Mouse (Mus musculus) hindbrain, embryonic 14.5 days (tissue): ENCODE data around the gene Nomo1. TPM values are rescaled to one million over a fixed set of nuclear protein-coding genes. Genes with fewer than 3 reads are reported as not detected.

Source experiments
- ATAC-seq: fragments of 200-750 bp; cut with Nextera tagmentation; 2 replicates; pipeline ENCODE4 v1.8.0; 2017; ENCODE audit warnings: moderate number of reproducible peaks, mild to moderate bottlenecking, moderate TSS enrichment, moderate library complexity; ENCODE audit not compliant: low FRiP score
- DNase-seq: peaks from one replicate; pipeline ENCODE4 v3.0.0-alpha.2; 2015; ENCODE audit warnings: low spot score
- H3K27ac ChIP-seq: fragments of 300-500 bp; sonication (generic); 2 replicates; pipeline ENCODE4 v1.5.1; 2014; ENCODE audit warnings: mild to moderate bottlenecking, moderate library complexity
- H3K27me3 ChIP-seq: fragments of 300-500 bp; sonication (generic); 2 replicates; pipeline ENCODE4 v1.6.1; 2014; ENCODE audit warnings: mild to moderate bottlenecking, low read length, mixed read lengths; ENCODE audit not compliant: control insufficient read depth, insufficient read depth
- H3K36me3 ChIP-seq: fragments of 300-500 bp; sonication (generic); replicated peaks from 2 replicates; pipeline ENCODE4 v1.6.1; 2014; ENCODE audit not compliant: control insufficient read depth, insufficient read depth
- H3K4me1 ChIP-seq: fragments of 300-500 bp; sonication (generic); replicated peaks from 2 replicates; pipeline ENCODE4 v1.6.1; 2014; ENCODE audit warnings: antibody characterized with exemption, low read length, mixed read lengths; ENCODE audit not compliant: control insufficient read depth, insufficient read depth
- H3K4me2 ChIP-seq: fragments of 300-500 bp; sonication (generic); replicated peaks from 2 replicates; pipeline ENCODE4 v1.6.1; 2014; ENCODE audit warnings: mild to moderate bottlenecking, moderate library complexity
- H3K4me3 ChIP-seq: fragments of 300-500 bp; sonication (generic); replicated peaks from 2 replicates; pipeline ENCODE4 v1.5.1; 2014; ENCODE audit warnings: mild to moderate bottlenecking, low read length
- H3K9ac ChIP-seq: fragments of 300-500 bp; sonication (generic); 2 replicates; pipeline ENCODE4 v1.6.1; 2014
- H3K9me3 ChIP-seq: fragments of 300-500 bp; sonication (generic); 2 replicates; pipeline ENCODE4 v1.6.1; 2016; ENCODE audit warnings: low read length; ENCODE audit not compliant: control insufficient read depth
- WGBS: fragments of 180-500 bp; shearing (Covaris S2); extraction: QIAGEN DNeasy Blood & Tissue Kit; methylation state at CpG from one replicate; pipeline ENCODE4 v1.1.7; 2014; 5-methylcytosine and 5-hydroxymethylcytosine counted together
- polyA plus RNA-seq: library from polyadenylated mRNA; unstranded; fragments of >200 nt; fragmentation: Nextera tagmentation; extraction: Ambion mirVana; gene quantifications from 2 replicates; pipeline ENCODE4 v1.2.1, GENCODE M21; 2014

The Nomo1 gene
- polyA plus RNA-seq, 1 experiment from 2014 or later: 29.3 TPM

GRCm38 (mm10) chr7:46103771-46104170 lies 70.3 kb downstream of the Nomo1 start:
- H3K4me3 ChIP-seq: no peak overlapping the region
- 86% methylated on average over 8 of the region's 8 CpGs for WGBS
- H3K36me3 ChIP-seq: no peaks in the 10 kb centered on the region
- no peaks in the 10 kb centered on the region for H3K27me3 ChIP-seq
- peaks cover 8% of the 10 kb centered on the region for H3K4me1 ChIP-seq
- no peaks in the 10 kb centered on the region for H3K9me3 ChIP-seq
- no peak overlapping the region for H3K4me2 ChIP-seq
- DNase-seq (no peak), ATAC-seq (no peak)
- no peak overlapping the region for H3K9ac ChIP-seq
- H3K27ac ChIP-seq: peak overlapping the region; percentile 52

GRCm38 (mm10) chr7:46104256-46104915 lies 70.9 kb downstream of the Nomo1 start:
- Histone ChIP-seq H3K4me3 (no peak overlapping the region), H3K27me3 (no peaks in the 10 kb centered on the region), H3K9me3 (no peaks in the 10 kb centered on the region), H3K27ac (peak overlapping the region; percentile 52), H3K36me3 (no peaks in the 10 kb centered on the region), H3K9ac (no peak overlapping the region), H3K4me2 (no peak overlapping the region; the same call in 1 of the 2 replicates), H3K4me1 (peaks cover 8% of the 10 kb centered on the region)
- DNase-seq (peak; percentile 55), ATAC-seq (no peak)
- WGBS: 62% methylated on average over 27 of the region's 27 CpGs

- Histone ChIP-seq H3K9me3 (no peaks in the 10 kb centered on the region), H3K9ac (no peak overlapping the region), H3K4me1 (peaks cover 8% of the 10 kb centered on the region), H3K27me3 (no peaks in the 10 kb centered on the region), H3K36me3 (no peaks in the 10 kb centered on the region), H3K4me2 (no peak overlapping the region), H3K4me3 (no peak overlapping the region), H3K27ac (no peak overlapping the region)
- WGBS: 90% methylated on average over 7 of the region's 7 CpGs
- DNase-seq (no peak), ATAC-seq (no peak)
These were observed 72.0 kb downstream of the Nomo1 start for GRCm38 (mm10) chr7:46105484-46105883.

- no peaks in the 10 kb centered on the region for H3K27me3 ChIP-seq
- H3K4me2 ChIP-seq: no peak overlapping the region
- no peaks in the 10 kb centered on the region for H3K36me3 ChIP-seq
- no peak for ATAC-seq
- H3K4me1 ChIP-seq: peaks cover 19% of the 10 kb centered on the region
- WGBS: 68% methylated on average over 3 of the region's 3 CpGs
- no peak for DNase-seq
- H3K9me3 ChIP-seq: no peaks in the 10 kb centered on the region
- H3K4me3 ChIP-seq: no peak overlapping the region
- H3K27ac ChIP-seq: no peak overlapping the region
- no peak overlapping the region for H3K9ac ChIP-seq
These were observed 76.6 kb downstream of the Nomo1 start for GRCm38 (mm10) chr7:46110079-46110478.

GRCm38 (mm10) chr7:46111212-46111817 lies 77.8 kb downstream of the Nomo1 start:
- no peaks in the 10 kb centered on the region for H3K27me3 ChIP-seq
- H3K27ac ChIP-seq: no peak overlapping the region
- 76% methylated on average over 15 of the region's 15 CpGs for WGBS
- H3K4me1 ChIP-seq: peaks cover 19% of the 10 kb centered on the region
- H3K4me3 ChIP-seq: no peak overlapping the region
- DNase-seq (no peak), ATAC-seq (no peak)
- no peak overlapping the region for H3K4me2 ChIP-seq
- H3K9ac ChIP-seq: no peak overlapping the region
- H3K36me3 ChIP-seq: no peaks in the 10 kb centered on the region
- H3K9me3 ChIP-seq: no peaks in the 10 kb centered on the region

- Histone ChIP-seq H3K9ac (no peak overlapping the region), H3K27me3 (no peaks in the 10 kb centered on the region), H3K4me2 (no peak overlapping the region), H3K9me3 (no peaks in the 10 kb centered on the region), H3K27ac (no peak overlapping the region), H3K4me3 (no peak overlapping the region), H3K4me1 (peaks cover 19% of the 10 kb centered on the region), H3K36me3 (no peaks in the 10 kb centered on the region)
- no peak for DNase-seq
- ATAC-seq: no peak
- WGBS: 75% methylated on average over 6 of the region's 6 CpGs
These were observed 78.4 kb downstream of the Nomo1 start for GRCm38 (mm10) chr7:46111938-46112337.

- Histone ChIP-seq H3K27me3 (no peaks in the 10 kb centered on the region), H3K36me3 (no peaks in the 10 kb centered on the region), H3K4me1 (peaks cover 19% of the 10 kb centered on the region), H3K4me2 (no peak overlapping the region), H3K4me3 (no peak overlapping the region), H3K27ac (peak overlapping the region; percentile 61), H3K9ac (no peak overlapping the region), H3K9me3 (no peaks in the 10 kb centered on the region)
- 53% methylated on average over 3 of the region's 3 CpGs for WGBS
- no peak for DNase-seq
- ATAC-seq: peak; percentile 11; the same call in 1 of the 2 replicates
These were observed 79.9 kb downstream of the Nomo1 start for GRCm38 (mm10) chr7:46113435-46113834.

GRCm38 (mm10) chr7:46116118-46116581 lies 82.7 kb downstream of the Nomo1 start:
- Histone ChIP-seq H3K36me3 (no peaks in the 10 kb centered on the region), H3K4me1 (peaks cover 19% of the 10 kb centered on the region), H3K4me3 (no peak overlapping the region), H3K4me2 (no peak overlapping the region), H3K9me3 (no peaks in the 10 kb centered on the region), H3K27me3 (no peaks in the 10 kb centered on the region), H3K27ac (no peak overlapping the region), H3K9ac (no peak overlapping the region)
- DNase-seq (no peak), ATAC-seq (no peak)
- 68% methylated on average over 10 of the region's 10 CpGs for WGBS

GRCm38 (mm10) chr7:46117035-46117434 lies 83.5 kb downstream of the Nomo1 start:
- Histone ChIP-seq H3K4me1 (peaks cover 19% of the 10 kb centered on the region), H3K9ac (no peak overlapping the region), H3K4me3 (no peak overlapping the region), H3K4me2 (no peak overlapping the region), H3K27ac (no peak overlapping the region), H3K36me3 (no peaks in the 10 kb centered on the region), H3K27me3 (no peaks in the 10 kb centered on the region), H3K9me3 (no peaks in the 10 kb centered on the region)
- ATAC-seq (no peak), DNase-seq (no peak)
- WGBS: 95% methylated on average over 16 of the region's 16 CpGs
